Mouse (Mus musculus): ENCODE measurements around the gene Cuedc1.

- TF ChIP-seq POLR2A (IDR thresholded peaks at IDR 0.05; ENCODE audit: control insufficient read depth in 1 of 2, insufficient read depth in 1 of 2, low read depth in 1 of 2, low read length in 2 of 2, poor library complexity in 1 of 2), result no peak; a peak in 1 of 4 replicates
- TF ChIP-seq TCF12 (IDR thresholded peaks at IDR 0.05; ENCODE audit: low read depth, low read length), result no peak
- TF ChIP-seq RCOR1 (IDR thresholded peaks at IDR 0.05; ENCODE audit: low read depth, low read length), result no peak
- TF ChIP-seq CTCF (IDR thresholded peaks at IDR 0.05 in 2 of 3, conservative IDR thresholded peaks at IDR 0.05 in 1 of 3; ENCODE audit: control insufficient read depth in 1 of 3, insufficient read depth in 1 of 3, low read depth in 2 of 3, low read length in 3 of 3, poor library complexity in 1 of 3, severe bottlenecking in 1 of 3), result peak in 2 of 3 experiments; percentile 2 to 41; a peak in 2 of 6 replicates
- peak; percentile 20 for TF ChIP-seq RAD21 (IDR thresholded peaks at IDR 0.05; ENCODE audit: low read depth, low read length)
These were observed 40.1 kb upstream of the Cuedc1 start for GRCm38 (mm10) chr11:88057788-88058187.

Measured in MEL (cell line).